Mouse (Mus musculus) small intestine, adult 2 months (tissue): ENCODE measurements around the gene Gstm1.

Experiments
- CTCF ChIP-seq: fragments of 200-500 bp; IDR thresholded peaks from 2 replicates; pipeline ENCODE4 v1.5.1; 2012; ENCODE audit warnings: low read depth, mild to moderate bottlenecking, control low read depth, inconsistent platforms, low read length, moderate library complexity, mixed read lengths; ENCODE audit not compliant: insufficient replicate concordance, insufficient read length; ENCODE audit errors: extremely low read depth
- POLR2A ChIP-seq: fragments of 200-500 bp; IDR thresholded peaks from 2 replicates; pipeline ENCODE4 v1.6.1; 2012; ENCODE audit warnings: low read depth, mild to moderate bottlenecking, control low read depth, inconsistent platforms, low read length, moderate library complexity

GRCm38 (mm10) chr3:108026049-108026448 lies 8.3 kb upstream of the Gstm1 start:
- no peak for TF ChIP-seq CTCF
- TF ChIP-seq POLR2A: no peak
